ENCODE assay signal across 20 mouse cellular contexts in the genomic region with DNA sequence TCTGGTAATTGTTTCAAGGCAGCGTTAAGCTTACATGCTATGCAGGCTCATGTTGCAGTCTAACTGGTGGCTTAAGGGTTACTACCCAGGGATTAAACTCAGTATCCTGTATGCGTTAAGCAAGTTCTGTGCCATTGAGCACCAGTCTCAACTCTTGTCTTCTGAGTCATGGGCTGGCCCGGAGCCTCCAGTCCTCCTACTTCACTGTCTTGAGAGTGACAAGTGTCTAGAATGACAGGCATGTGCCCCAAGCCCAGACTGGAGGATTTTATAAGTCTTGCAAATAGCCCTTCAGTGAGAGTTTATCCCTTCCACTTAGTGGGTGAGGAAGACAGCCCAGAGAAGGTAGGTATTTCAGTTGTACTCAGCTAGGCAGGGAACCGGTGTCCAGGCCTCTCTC.
"Had no signal": no experiment of that assay in that cellular context is flagged by ENCODE, and none has a peak within 500 bp of the region (broad histone marks: within the 10 kb centered on the region; RNA-seq: fewer than 3 reads in every experiment).

No protein-coding gene starts in this region.

- H3K9me3 ChIP-seq: kidney, embryonic 15.5 days; limb, embryonic 10.5 days; limb, embryonic 13.5 days; liver, embryonic 12.5 days; liver, embryonic 15.5 days; midbrain, embryonic 12.5 days; neural tube, embryonic 13.5 days had no signal

- H3K9ac ChIP-seq: kidney, embryonic 15.5 days; limb, embryonic 13.5 days; liver, embryonic 12.5 days; liver, embryonic 15.5 days; lung, embryonic 14.5 days; midbrain, embryonic 12.5 days; neural tube, embryonic 13.5 days had no signal

- ATAC-seq: liver, embryonic 12.5 days; midbrain, embryonic 16.5 days had no signal

- H3K27me3 ChIP-seq: limb, embryonic 13.5 days; neural tube, embryonic 13.5 days had no signal

- H3K36me3 ChIP-seq: kidney, embryonic 15.5 days; limb, embryonic 10.5 days; limb, embryonic 13.5 days; liver, embryonic 12.5 days; liver, embryonic 15.5 days; midbrain, embryonic 12.5 days; neural tube, embryonic 13.5 days had no signal

- H3K27ac ChIP-seq: kidney, embryonic 15.5 days; limb, embryonic 10.5 days; limb, embryonic 13.5 days; liver, embryonic 12.5 days; liver, embryonic 15.5 days; macrophage; midbrain, embryonic 12.5 days; neural tube, embryonic 13.5 days; stomach, postnatal 0 days had no signal

- H3K4me1 ChIP-seq: kidney, embryonic 15.5 days; limb, embryonic 10.5 days; limb, embryonic 13.5 days; liver, embryonic 12.5 days; liver, embryonic 15.5 days; neural tube, embryonic 13.5 days had no signal

- H3K4me3 ChIP-seq: kidney, embryonic 15.5 days; limb, embryonic 10.5 days; limb, embryonic 13.5 days; liver, embryonic 12.5 days; liver, embryonic 15.5 days; midbrain, embryonic 12.5 days; myocyte; neural tube, embryonic 13.5 days had no signal

- DNase-seq: kidney, adult 11 months; kidney, adult 8-10 months; kidney, postnatal 10 days; kidney, postnatal 36 days; liver; lung, embryonic 14.5 days; thymus, adult 2 months; thymus, postnatal 14 days; thymus, postnatal 4 days had no signal

- H3K4me2 ChIP-seq: kidney, embryonic 15.5 days; limb, embryonic 13.5 days; liver, embryonic 12.5 days; liver, embryonic 15.5 days; lung, embryonic 14.5 days; midbrain, embryonic 12.5 days; neural tube, embryonic 13.5 days had no signal
